Mouse (Mus musculus) gastrocnemius, adult 2 months (tissue): ENCODE data around the gene Pgghg. TPM values are rescaled to one million over a fixed set of nuclear protein-coding genes. Genes with fewer than 3 reads are reported as not detected.

Source experiments
- DNase-seq: peaks from one replicate; pipeline ENCODE4 v3.0.0; 2022
- H3K27ac ChIP-seq: fragments of 200-600 bp; 2 replicates; pipeline ENCODE4 v1.8.1; 2022; ENCODE audit warnings: mild to moderate bottlenecking
- H3K4me3 ChIP-seq: fragments of 200-600 bp; 2 replicates; pipeline ENCODE4 v1.8.1; 2022; ENCODE audit warnings: mild to moderate bottlenecking, moderate library complexity
- CTCF ChIP-seq: fragments of 200-600 bp; IDR thresholded peaks from 2 replicates; pipeline ENCODE4 v1.8.1; 2022; ENCODE audit warnings: antibody characterized with exemption, mild to moderate bottlenecking, moderate library complexity
- intact Hi-C: fragments of 180-260 bp; cut with DNase I; formaldehyde crosslinking; loops from one replicate; pipeline ENCODE4 v1.15.1; 2025
- total RNA-seq, 2 experiments: library from RNA; stranded (reverse); gene quantifications; 2 replicates each; pipeline ENCODE4 v1.2.3; 2021

The Pgghg gene
- total RNA-seq, 2 experiments from 2014 or later = 3.8 to 5.6 TPM

DNA sequence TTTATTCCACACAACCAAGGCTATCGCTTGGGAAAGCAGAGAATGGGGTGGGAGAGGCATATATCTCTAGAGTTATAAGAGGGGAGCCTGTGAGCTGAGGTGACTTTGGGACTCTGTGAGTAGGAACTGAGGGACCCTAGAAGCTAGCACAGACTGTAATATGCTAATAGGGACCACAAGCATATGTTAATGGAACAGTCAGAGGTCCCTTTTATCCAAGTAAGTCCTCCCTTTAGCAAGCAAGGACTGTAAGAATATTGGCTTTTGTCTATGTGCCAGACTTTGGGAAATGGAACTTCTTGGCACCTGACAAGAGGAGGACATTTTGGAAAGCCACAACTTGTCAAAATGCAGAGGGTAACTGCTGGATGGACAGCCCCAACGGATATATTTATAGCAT lies 2.3 kb upstream of the Pgghg start:
- DNase-seq = no peak
- intact Hi-C loops = no loop called here
- H3K27ac ChIP-seq = peak overlapping the region; percentile 97; the same call in 1 of the 2 replicates
- no peak for TF ChIP-seq CTCF
- H3K4me3 ChIP-seq = no peak overlapping the region

DNA sequence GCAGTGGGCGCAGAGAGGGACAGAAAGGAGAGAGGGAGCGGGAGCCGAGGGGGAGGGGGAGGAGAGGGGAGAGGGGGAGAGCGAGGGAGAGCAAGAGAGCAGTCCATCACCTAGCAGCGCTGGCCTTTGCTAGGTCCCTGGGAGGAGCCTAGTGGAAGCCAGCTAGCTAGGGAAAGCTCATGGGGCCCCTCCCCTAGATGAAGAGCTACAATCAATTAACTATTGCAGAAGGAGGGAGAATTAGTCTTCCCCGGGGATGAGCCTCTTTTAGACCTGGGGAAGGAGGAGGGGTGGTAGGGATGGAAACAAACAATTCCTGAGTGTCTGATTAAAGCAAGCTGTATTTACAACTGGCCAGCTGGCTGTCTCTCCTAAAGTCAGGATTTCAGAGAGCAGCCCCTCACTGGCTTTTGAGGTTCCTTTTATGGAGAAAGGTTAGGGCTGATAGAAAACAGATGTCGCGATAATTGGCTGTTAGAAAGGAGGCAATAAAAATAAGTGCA lies 1.5 kb upstream of the Pgghg start:
- no peak overlapping the region for H3K4me3 ChIP-seq
- peak; percentile 56 for DNase-seq
- TF ChIP-seq CTCF = no peak
- intact Hi-C loops = loop anchor here (2.0 kb wide), 1 partner anchor 71 kb away; the partner anchor contains the start of gene Ifitm3
- H3K27ac ChIP-seq = peak overlapping the region; percentile 97

- H3K4me3 ChIP-seq = peak overlapping the region; percentile 80
- TF ChIP-seq CTCF = no peak
- H3K27ac ChIP-seq = peak overlapping the region; percentile 97
- no peak for DNase-seq
- intact Hi-C loops = no loop called here
Measured at GRCm38 (mm10) chr7:140942341-140942740, 1.1 kb downstream of the Pgghg start.

DNA sequence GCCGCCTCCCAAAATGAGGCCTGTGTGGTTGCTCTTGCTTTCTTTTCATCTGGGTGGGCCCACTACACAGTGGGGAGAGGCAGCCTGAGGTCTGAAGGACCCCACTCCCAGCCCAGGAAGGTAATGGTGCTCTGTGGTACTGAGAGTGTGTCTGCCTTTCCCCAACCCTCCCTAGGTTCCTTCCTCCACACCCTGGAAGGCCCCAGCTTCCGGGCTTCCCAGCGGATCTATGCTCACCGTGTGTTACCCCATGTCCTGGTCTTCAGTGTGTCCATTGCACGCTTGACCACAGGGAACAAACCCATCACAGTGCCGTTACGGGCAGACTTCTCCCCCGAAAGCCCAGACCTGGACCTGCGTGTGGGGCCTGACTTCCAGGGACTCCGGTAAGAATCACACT lies 1.6 kb downstream of the Pgghg start:
- intact Hi-C loops = no loop called here
- Histone ChIP-seq H3K4me3 (peak overlapping the region; percentile 80), H3K27ac (peak overlapping the region; percentile 97)
- no peak for TF ChIP-seq CTCF
- no peak for DNase-seq

- TF ChIP-seq CTCF = no peak
- peak overlapping the region; percentile 80; the same call in 1 of the 2 replicates for H3K4me3 ChIP-seq
- intact Hi-C loops = no loop called here
Measured at GRCm38 (mm10) chr7:140943356-140943755, 2.2 kb downstream of the Pgghg start.

DNA sequence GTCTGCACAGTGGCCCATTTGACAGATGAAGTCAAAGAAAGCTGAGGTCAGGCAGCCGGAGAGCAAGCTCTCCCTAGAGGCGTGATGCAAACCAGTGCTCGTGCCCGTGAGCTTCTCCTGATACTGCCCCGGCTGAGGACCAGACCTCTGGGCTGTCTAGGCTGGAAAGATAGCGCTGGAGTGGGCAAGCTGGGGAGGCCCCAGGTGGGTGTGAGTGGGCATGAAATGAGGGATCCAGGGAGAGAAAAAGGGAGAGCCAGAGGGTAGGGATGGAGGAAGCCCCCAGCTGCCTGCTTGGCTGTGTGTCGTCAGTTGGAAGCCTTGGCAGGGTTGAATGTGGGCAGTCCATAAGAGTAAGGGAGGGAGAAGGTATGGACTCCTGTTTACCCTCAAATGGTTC lies 3.0 kb downstream of the Pgghg start:
- no peak for TF ChIP-seq CTCF
- intact Hi-C loops = no loop called here
- Histone ChIP-seq H3K4me3 (no peak overlapping the region), H3K27ac (peak overlapping the region; percentile 97; the same call in 1 of the 2 replicates)
- DNase-seq = no peak

More at GRCm38 (mm10) chr7:140943356-140943755, 2.2 kb downstream of the Pgghg start:
- H3K27ac ChIP-seq = peak overlapping the region; percentile 97
- DNase-seq = no peak

DNA sequence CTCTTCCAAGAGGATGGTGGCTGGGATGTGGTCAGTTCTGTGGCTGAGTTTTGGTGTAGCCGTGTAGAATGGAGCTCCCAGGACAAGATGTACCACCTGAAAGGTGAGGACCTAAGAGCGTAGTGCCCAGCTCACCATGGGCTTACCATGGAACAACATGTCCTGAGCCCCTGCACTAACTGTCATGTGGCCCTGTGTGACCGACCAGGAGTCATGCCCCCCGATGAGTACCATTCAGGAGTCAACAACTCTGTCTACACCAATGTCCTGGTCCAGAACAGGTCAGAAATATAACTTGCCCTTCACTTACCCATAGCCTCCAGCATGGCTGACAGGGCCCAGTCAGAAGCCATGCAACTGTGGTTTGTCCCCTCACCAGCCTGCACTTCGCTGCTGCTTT lies 4.1 kb downstream of the Pgghg start:
- no peak for TF ChIP-seq CTCF

GRCm38 (mm10) chr7:140946311-140946710 lies 5.1 kb downstream of the Pgghg start:
- no peak for DNase-seq
- intact Hi-C loops = no loop called here
- peak overlapping the region; percentile 92 for H3K27ac ChIP-seq
- no peak for TF ChIP-seq CTCF
- no peak overlapping the region for H3K4me3 ChIP-seq

More for the DNA sequence above, 4.1 kb downstream of the Pgghg start:
- intact Hi-C loops = no loop called here
- Histone ChIP-seq H3K4me3 (no peak overlapping the region), H3K27ac (no peak overlapping the region)
- no peak for DNase-seq

- no peak for DNase-seq
- intact Hi-C loops = no loop called here
- Histone ChIP-seq H3K4me3 (no peak overlapping the region), H3K27ac (peak overlapping the region; percentile 92)
- no peak for TF ChIP-seq CTCF
Measured at GRCm38 (mm10) chr7:140946980-140947379, 5.8 kb downstream of the Pgghg start.

DNA sequence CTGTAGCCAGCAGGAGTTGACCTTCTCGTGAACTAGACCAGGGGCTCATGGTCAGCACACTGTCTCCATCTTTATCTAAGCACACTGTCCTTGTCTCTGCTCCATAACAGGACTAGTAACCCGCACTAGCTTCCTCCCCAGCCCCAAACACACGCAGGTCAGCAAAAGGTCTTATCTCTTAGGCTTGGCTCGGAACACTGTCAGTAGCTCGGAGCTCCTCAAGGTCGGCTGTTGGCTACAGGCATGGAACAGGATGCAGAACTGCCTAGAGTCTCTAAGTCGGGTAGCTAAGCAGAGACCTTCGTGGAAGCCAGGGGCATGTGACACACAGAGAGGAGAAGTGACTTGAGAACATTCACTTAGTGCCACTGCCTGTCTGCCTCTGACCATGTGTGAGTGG lies 7.0 kb downstream of the Pgghg start:
- intact Hi-C loops = no loop called here
- TF ChIP-seq CTCF = no peak
- Histone ChIP-seq H3K4me3 (no peak overlapping the region), H3K27ac (peak overlapping the region; percentile 92)
- DNase-seq = no peak

- Histone ChIP-seq H3K27ac (peak overlapping the region; percentile 92), H3K4me3 (no peak overlapping the region)
- no peak for TF ChIP-seq CTCF
- intact Hi-C loops = no loop called here
- no peak for DNase-seq
Measured at GRCm38 (mm10) chr7:140949255-140949654, 8.1 kb downstream of the Pgghg start.

- intact Hi-C loops = no loop called here
- no peak for DNase-seq
- TF ChIP-seq CTCF = no peak
- H3K27ac ChIP-seq = peak within 1 kb of the TSS; percentile 92
- H3K4me3 ChIP-seq = peak within 1 kb of the TSS; percentile 47
Measured at GRCm38 (mm10) chr7:140949824-140950530, 8.8 kb downstream of the Pgghg start, which contains the start of gene Ifitm5. TSS of gene Ifitm5 (minus strand) at chr7:140950291.

- intact Hi-C loops = no loop called here
- peak; percentile 49 for DNase-seq
- no peak for TF ChIP-seq CTCF
- Histone ChIP-seq H3K27ac (peak overlapping the region; percentile 92), H3K4me3 (peak overlapping the region; percentile 47)
Measured at GRCm38 (mm10) chr7:140951051-140951450, 9.9 kb downstream of the Pgghg start.
